ENCODE assay signal across 14 mouse cellular contexts in genomic region chr10:81460471-81460870, GRCm38 (mm10). TPM values are rescaled to one million over a fixed set of nuclear protein-coding genes. Genes with fewer than 3 reads are reported as not detected.
DNase-seq lines count a peak whose midpoint lies in the region.
"Had no signal": no experiment of that assay in that cellular context is flagged by ENCODE, and none has a peak within 500 bp of the region (broad histone marks: within the 10 kb centered on the region; RNA-seq: fewer than 3 reads in every experiment).

No protein-coding gene starts in this region.

- H3K36me3 ChIP-seq in limb, embryonic 10.5 days: no peaks in the 10 kb centered on the region
- H3K36me3 ChIP-seq: hindbrain, embryonic 10.5 days; limb, embryonic 15.5 days had no signal

- peak; percentile 6 for DNase-seq in gastrocnemius, postnatal 10 days
- no peak for DNase-seq in gastrocnemius, postnatal 14 days
- peak; percentile 11 for DNase-seq in kidney, postnatal 10 days
- DNase-seq in kidney, adult 18-20 months: no peak
- peak; percentile 8 to 10 for DNase-seq in right cerebral cortex, adult 2 months (ENCODE audit: low spot score in 2 of 2)
- DNase-seq in right cerebral cortex, postnatal 25 days: no peak
- peak; percentile 31 for DNase-seq in limb, embryonic 10.5 days (ENCODE audit: low spot score)
- DNase-seq in urinary bladder, adult 18-20 months (ENCODE audit: low spot score in 2 of 2): no peak
- DNase-seq: kidney, adult 9 months; lung, adult 2 months; retina, postnatal 1 day had no signal

- peaks cover 100% of the 10 kb centered on the region for H3K27me3 ChIP-seq in limb, embryonic 10.5 days (ENCODE audit: low read depth, poor library complexity, severe bottlenecking)

- no peak overlapping the region for H3K27ac ChIP-seq in limb, embryonic 10.5 days
- H3K27ac ChIP-seq: hindbrain, embryonic 10.5 days; left cerebral cortex, adult 2 months; limb, embryonic 15.5 days had no signal

- H3K4me1 ChIP-seq in limb, embryonic 10.5 days: peaks cover 33% of the 10 kb centered on the region

- intact Hi-C loops in gastrocnemius, postnatal 14 days (cut with DNase I; ENCODE audit: low total_unique reads): no loop called here

- H3K4me3 ChIP-seq in limb, embryonic 10.5 days: no peak overlapping the region
- H3K4me3 ChIP-seq: hindbrain, embryonic 10.5 days; left cerebral cortex, adult 2 months; limb, embryonic 15.5 days had no signal

- no peaks in the 10 kb centered on the region for H3K9me3 ChIP-seq in limb, embryonic 10.5 days (replicated peaks)
- H3K9me3 ChIP-seq: hindbrain, embryonic 10.5 days; limb, embryonic 15.5 days had no signal

- 27% methylated on average over 20 of the region's 20 CpGs for WGBS in limb, embryonic 10.5 days

RNA-seq across cellular contexts. Expression of gene Nfic, which starts 5.0 kb away (rescaled TPM):
- 100 to 1,000 TPM; 329 to 332 TPM for total RNA-seq in gastrocnemius, postnatal 10 days (2021)
- total RNA-seq in gastrocnemius, postnatal 14 days (2021): 100 to 1,000 TPM; 262 to 320 TPM
- polyA plus RNA-seq in limb, embryonic 10.5 days (2016; fragmentation: Nextera tagmentation; extraction: Ambion mirVana): 9.3 and 19.8 TPM in 2 replicates

RNA-seq across cellular contexts. Expression of gene Celf5, which starts 22.0 kb away (rescaled TPM):
- under 1 TPM; 0.38 to 0.99 TPM for total RNA-seq in gastrocnemius, postnatal 10 days (2021)
- under 1 TPM; 0.09 to 0.23 TPM for total RNA-seq in gastrocnemius, postnatal 14 days (2021)
- 0.24 and 0.48 TPM in 2 replicates for polyA plus RNA-seq in limb, embryonic 10.5 days (2016; fragmentation: Nextera tagmentation; extraction: Ambion mirVana)

RNA-seq across cellular contexts. Expression of gene Ncln, which starts 35.7 kb away (rescaled TPM):
- total RNA-seq in gastrocnemius, postnatal 10 days (2021): 10 to 100 TPM; 45.9 to 48.2 TPM
- total RNA-seq in gastrocnemius, postnatal 14 days (2021): 10 to 100 TPM; 39.1 to 47.3 TPM
- 100 and 102 TPM in 2 replicates for polyA plus RNA-seq in limb, embryonic 10.5 days (2016; fragmentation: Nextera tagmentation; extraction: Ambion mirVana)

RNA-seq across cellular contexts. Expression of gene S1pr4, which starts 39.5 kb away (rescaled TPM):
- under 1 TPM; 0.56 to 0.61 TPM for total RNA-seq in gastrocnemius, postnatal 10 days (2021)
- total RNA-seq in gastrocnemius, postnatal 14 days (2021): under 1 TPM; 0.64 to 0.86 TPM
- polyA plus RNA-seq in limb, embryonic 10.5 days (2016; fragmentation: Nextera tagmentation; extraction: Ambion mirVana): 0.34 and 0.39 TPM in 2 replicates

Comparison
In these comparisons a context has a peak if more than half of its experiments do, and no peak if none do; other contexts are left out.
1. DNase-seq: peak in gastrocnemius, postnatal 10 days (single experiment), kidney, postnatal 10 days (single experiment), right cerebral cortex, adult 2 months (2 of 2) and limb, embryonic 10.5 days (single experiment); none in gastrocnemius, postnatal 14 days (single experiment), kidney, adult 18-20 months (single experiment), right cerebral cortex, postnatal 25 days (single experiment) and urinary bladder, adult 18-20 months (0 of 2).